Mouse (Mus musculus): ENCODE results near the gene Siglece. TPM values are rescaled to one million over a fixed set of nuclear protein-coding genes. Genes with fewer than 3 reads are reported as not detected.

Gene Siglece
- total RNA-seq, 2 experiments from 2014 or later = 0.74 to 1.7 TPM

DNA sequence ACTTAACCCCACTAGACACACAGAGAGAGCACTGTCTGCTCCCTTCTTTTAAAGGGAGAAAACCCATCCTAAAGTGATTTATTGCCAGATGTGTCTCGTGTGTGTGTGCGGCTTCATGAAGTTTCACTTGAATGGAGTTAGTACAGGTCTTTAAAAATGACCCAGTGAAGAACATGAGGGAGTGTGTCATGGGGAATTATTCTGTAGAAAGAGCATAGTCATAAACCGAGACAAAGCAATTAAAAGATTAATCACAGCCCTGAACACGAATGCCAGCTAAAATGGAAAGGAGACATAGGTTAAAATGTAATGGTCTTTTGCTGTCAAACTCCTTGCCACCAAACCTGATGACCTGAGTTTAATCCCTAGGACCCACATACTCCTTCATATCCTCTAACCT lies 26.0 kb downstream of the Siglece start:
- no peak for DNase-seq (ENCODE audit: low spot score in 2 of 2)

DNA sequence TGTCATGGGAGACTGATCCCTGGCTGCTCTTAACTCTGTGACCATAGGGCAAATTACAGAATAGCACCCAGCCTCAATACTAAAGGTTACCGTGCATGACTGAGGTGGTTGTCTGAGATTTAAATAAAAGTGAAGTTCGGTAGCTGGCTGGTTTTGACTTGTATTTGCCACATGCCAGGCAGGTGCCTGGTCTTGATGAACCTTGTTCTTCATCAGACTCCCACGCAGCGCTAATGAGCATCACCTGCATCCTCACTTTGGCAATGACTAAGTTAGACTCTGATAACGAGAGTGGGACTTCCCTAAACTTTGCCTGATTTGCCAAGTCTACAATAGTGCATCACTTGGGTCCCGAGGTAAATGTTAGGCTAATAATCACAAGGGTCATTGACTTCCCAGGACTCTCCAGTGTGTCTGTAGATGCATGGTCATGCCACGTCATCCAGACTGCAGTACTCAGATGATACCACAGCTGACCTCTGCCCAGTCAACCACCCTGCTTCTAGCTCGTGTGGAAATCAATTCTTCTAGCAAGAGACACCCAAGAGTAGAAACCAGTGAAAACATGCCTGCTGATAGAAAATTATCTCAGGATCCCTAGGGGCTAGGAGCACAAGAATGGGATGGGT lies 34.1 kb downstream of the Siglece start:
- no peak for DNase-seq (ENCODE audit: low spot score in 2 of 2)

DNA sequence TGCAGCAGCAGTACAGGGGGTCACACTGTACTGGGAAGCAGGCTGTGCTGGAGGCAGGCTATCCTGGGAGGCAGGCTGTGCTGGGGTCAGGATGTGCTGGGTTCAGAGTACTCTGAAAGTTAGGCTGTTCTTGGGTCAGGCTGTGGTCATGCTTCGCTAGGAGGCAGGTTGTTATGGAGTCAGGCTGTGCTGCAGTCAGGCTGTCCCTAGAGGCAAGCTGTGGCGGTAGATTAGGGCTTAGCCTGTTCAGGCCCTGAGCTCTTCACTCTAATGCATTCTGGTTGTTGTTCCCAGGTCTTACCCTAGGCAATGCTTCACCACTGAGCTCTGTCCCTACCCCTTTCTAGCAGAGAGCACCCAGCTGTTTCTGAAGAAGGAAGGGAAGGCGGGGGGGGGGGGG lies 34.9 kb downstream of the Siglece start:
- no peak for DNase-seq (ENCODE audit: low spot score in 2 of 2)

DNA sequence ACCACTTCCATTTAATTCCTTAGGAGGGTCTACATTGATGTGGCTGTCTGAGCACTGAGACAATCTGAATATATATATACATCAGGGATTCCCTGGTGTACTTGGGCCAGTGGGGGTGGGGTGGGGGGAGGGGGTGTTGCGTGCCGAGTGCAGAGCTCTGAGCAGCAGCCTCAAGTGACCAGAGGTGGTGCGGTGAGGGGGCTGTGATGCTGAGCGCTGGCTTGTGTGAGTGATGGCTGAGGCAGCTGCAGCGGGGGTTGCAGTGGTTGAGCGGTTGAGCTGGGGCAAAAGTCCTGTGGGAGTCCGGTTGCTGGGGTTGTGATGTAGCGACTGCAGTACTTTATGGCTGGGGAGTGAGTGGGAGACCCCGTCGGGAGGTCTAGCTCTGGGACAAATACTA lies 36.1 kb downstream of the Siglece start:
- DNase-seq (ENCODE audit: low spot score in 2 of 2) = no peak

DNA sequence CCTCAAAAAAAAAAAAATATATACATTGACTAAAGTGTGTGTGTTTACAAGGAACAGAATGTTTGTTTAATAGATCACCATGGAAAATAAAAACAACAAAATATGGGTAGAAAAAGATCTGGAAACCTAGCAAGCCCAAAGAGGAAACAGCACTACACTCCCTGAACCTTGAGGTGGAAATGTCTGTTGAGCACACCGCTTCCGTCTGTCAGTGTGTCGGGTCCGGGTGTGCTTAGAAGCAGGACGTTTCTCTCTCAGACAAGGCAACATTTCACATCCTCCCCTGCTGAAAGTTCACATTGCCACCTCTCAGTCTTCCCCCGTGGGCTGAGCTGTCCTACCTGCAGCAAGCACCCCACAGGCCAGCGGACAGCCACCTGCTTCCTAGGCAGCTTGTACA lies 37.0 kb downstream of the Siglece start:
- no peak for DNase-seq (ENCODE audit: low spot score in 2 of 2)

DNA sequence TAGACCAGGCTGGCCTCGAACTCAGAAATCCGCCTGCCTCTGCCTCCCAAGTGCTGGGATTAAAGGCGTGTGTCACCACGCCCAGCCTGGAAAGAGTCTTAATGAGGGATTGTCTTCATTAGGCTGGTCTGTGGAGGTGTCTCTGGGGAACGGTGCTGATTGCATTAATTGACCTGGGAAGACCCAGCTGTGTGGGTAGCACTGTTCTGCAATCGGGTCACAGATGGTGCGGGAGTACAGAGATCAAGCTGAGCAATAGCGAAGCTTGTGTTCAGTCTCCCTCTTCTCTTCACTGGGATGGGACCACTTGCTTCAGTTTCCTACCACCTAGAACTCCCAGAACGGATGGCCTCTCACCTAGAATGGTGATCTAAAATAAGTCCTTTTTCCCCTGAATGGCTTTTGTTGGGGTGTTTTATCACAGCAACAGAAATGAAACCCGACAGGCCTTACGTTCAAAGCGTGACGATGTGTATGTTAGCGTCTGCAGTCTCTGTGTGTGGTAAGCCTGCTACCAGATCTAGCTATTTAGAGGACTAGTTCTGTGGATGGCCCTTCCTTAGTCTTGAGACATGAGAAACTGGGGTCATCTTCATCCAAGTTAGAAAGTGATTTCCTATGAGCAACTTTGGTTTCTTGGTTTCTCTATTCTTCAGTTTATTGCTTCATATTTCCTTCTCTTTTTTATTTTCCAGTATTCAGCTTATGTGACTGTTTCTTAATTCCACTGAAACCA lies 46.0 kb downstream of the Siglece start:
- no peak for DNase-seq (ENCODE audit: low spot score in 2 of 2)

DNA sequence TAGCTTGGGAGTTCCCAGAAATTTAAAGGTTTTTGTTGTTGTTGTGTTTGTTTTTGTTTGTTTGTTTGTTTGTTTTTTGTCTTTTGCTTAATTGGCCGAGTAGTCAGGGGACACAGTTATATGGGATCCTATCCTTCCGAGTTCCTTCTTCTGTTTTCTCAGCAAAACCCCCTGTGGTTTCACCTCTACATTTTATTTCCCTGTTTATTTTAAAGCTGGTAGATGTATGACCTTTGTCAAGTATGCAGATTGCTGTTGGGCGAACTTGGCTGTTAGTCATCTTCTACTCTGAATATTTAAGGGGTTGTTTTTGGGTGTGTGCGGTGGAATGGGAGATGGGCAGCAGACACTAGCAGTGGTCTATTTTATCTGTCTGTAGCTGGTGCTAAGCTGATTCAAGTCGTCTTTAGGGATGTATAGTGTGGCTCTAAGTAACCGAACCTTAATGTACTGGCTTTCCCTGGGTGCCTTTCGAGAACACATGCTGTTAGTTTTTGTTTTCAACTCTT lies 51.6 kb downstream of the Siglece start:
- DNase-seq (ENCODE audit: low spot score in 2 of 2) = no peak

DNA sequence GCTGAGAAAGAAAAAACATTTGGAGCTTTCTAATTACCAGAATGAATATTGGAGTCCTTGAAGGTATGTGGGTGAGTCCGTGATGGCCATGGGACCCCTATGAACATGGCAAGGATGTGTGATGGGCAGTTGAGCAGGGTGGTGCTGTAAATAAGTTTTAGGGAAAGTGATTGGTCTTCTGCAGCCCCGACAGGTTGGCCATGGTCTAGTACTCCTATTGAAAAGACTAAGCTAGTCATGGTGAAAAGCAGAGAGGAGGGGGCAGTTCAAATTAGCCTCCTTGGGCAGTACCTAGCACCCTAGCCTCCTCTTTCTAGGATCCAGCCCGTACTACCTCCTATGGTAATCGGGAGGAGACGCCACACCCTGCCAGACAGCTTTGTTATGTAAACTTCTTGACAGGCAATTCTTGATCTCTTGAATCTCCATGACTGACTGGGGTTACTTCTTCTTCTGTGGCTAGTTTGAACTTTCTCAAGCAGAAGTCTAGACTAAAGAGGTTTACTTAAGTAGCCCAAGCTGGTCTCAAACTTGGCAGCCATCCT lies 52.1 kb downstream of the Siglece start:
- no peak for DNase-seq (ENCODE audit: low spot score in 2 of 2)

DNA sequence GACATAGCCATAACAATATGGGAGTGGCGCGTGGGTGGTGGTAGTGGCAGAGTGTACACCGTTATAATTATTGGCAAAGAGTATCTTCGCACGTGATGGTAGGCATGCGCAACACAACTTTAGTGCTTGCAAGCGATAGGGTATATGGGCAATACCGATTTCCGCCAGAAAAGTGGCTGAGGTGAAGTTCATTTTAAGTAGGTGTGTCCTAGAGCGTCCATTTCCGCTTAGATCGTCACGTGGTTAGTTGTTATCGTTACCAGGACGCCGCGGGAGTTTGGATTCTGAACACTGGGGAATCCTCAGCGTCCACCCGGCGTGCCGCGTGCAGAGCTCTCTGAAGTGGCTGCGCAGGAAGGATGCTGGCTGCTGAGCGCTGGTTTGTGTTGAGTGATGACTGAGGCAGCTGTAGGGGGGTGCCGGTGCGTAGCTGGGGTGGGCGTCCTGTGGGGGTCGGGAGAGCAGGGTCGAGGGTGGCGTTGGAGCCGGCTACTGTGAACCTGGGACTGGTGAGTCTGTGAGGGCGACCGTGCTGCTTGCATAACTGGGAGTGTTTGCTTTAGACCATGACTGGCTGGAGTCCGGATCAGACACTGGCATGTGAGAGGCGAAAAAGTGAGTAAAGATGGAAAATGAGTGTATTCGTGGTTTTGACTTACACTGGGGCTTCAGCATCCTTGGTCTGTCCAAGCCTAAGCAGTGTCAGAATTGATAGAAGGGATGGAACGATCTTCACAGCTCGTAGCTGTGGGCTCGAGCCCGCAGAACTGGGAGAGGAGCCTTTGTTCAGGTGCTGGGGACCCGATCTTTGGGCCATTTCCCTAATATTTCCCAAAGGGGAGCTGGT lies 52.8 kb downstream of the Siglece start, which contains the start of gene Zfp819:
Zfp819 (plus strand) TSS at position 274 of the 847 bp plus-strand sequence.
- peak; percentile 58 to 80 for DNase-seq (ENCODE audit: low spot score in 2 of 2)

DNA sequence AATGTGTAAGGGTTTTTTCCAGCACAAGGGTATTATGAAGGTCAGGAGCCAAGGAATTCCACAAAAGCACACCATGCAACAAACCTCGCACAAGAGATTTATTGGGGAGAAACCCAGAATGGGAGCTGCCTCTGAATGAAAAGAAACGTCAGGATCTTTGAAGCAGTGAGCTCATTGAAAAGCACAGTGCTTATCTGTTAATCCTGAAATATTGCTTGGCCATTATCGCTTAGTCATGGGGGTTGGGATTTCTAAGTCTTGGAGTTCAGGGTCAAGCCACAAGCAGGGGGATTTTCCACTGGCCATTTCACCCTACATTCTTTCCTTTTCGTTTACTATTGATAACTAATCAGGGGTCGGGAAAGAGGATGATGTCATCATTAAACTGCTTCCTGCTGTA lies 58.1 kb downstream of the Siglece start:
- DNase-seq (ENCODE audit: low spot score in 2 of 2) = no peak

Other genes starting within 250 kb of the Siglece start
- gene Lim2, start 232.5 kb downstream of the Siglece start, total RNA-seq (2021) = not detected
- gene Nkg7, start 223.1 kb downstream of the Siglece start, total RNA-seq (2021) = not detected
- gene Cldnd2, start 219.4 kb downstream of the Siglece start, total RNA-seq (2021) = not detected
- gene Etfb, start 216.1 kb downstream of the Siglece start, total RNA-seq (2021) = 10 to 100 TPM; 65.6 to 75.0 TPM
- gene Gm45233, start 216.0 kb downstream of the Siglece start, total RNA-seq (2021) = 1 to 10 TPM in 1 of 2 experiments, under 1 TPM in 1; 0.93 to 1.1 TPM
- 1 to 10 TPM; 2.6 to 3.5 TPM for gene Vsig10l, start 197.0 kb downstream of the Siglece start, total RNA-seq (2021)
- gene Iglon5, start 170.1 kb downstream of the Siglece start, total RNA-seq (2021) = 10 to 100 TPM; 43.2 to 45.0 TPM
- gene 4931406B18Rik, start 154.2 kb downstream of the Siglece start, total RNA-seq (2021) = not detected
- 1 to 10 TPM; 6.5 to 6.8 TPM for gene Cd33, start 115.7 kb downstream of the Siglece start, total RNA-seq (2021)
- 1 to 10 TPM; 5.9 to 6.5 TPM for gene Zfp658, start 97.9 kb downstream of the Siglece start, total RNA-seq (2021)
- gene Zfp719, start 80.6 kb downstream of the Siglece start, total RNA-seq (2021) = 10 to 100 TPM; 20.5 to 25.1 TPM
- gene Zfp819, start 53.0 kb downstream of the Siglece start, total RNA-seq (2021) = under 1 TPM in 1 of 2 experiments, not detected in 1; 0.39 TPM
- under 1 TPM; 0.19 to 0.28 TPM for gene Ceacam18, start 25.5 kb downstream of the Siglece start, total RNA-seq (2021)
- gene Ctu1, start 11.9 kb upstream of the Siglece start, total RNA-seq (2021) = 10 to 100 TPM in 1 of 2 experiments, 1 to 10 TPM in 1; 9.9 to 12.6 TPM
- not detected for gene Klk14, start 30.3 kb upstream of the Siglece start, total RNA-seq (2021)
- gene Klk13, start 52.4 kb upstream of the Siglece start, total RNA-seq (2021) = not detected
- not detected for gene Klk12, start 108.7 kb upstream of the Siglece start, total RNA-seq (2021)
- not detected for gene Klk11, start 114.4 kb upstream of the Siglece start, total RNA-seq (2021)
- under 1 TPM; 0.55 to 0.93 TPM for gene Klk10, start 120.9 kb upstream of the Siglece start, total RNA-seq (2021)
- gene Klk9, start 131.7 kb upstream of the Siglece start, total RNA-seq (2021) = under 1 TPM in 1 of 2 experiments, not detected in 1; 0.43 TPM
- 10 to 100 TPM; 25.3 to 25.9 TPM for gene Klk8, start 137.4 kb upstream of the Siglece start, total RNA-seq (2021)
- gene Klk7, start 151.1 kb upstream of the Siglece start, total RNA-seq (2021) = under 1 TPM; 0.35 to 0.45 TPM
- gene Klk6, start 164.3 kb upstream of the Siglece start, total RNA-seq (2021) = not detected
- gene Klk5, start 181.8 kb upstream of the Siglece start, total RNA-seq (2021) = not detected
- not detected for gene Klk4, start 221.0 kb upstream of the Siglece start, total RNA-seq (2021)